Mouse (Mus musculus) midbrain, embryonic 16.5 days (tissue): ENCODE measurements around the gene Rims1. TPM values are rescaled to one million over a fixed set of nuclear protein-coding genes. Genes with fewer than 3 reads are reported as not detected.

Experiments used
- ATAC-seq: fragments of 200-750 bp; cut with Nextera tagmentation; 2 replicates; pipeline ENCODE4 v1.8.0; 2017; ENCODE audit warnings: moderate TSS enrichment
- H3K27ac ChIP-seq: fragments of 300-500 bp; sonication (generic); 2 replicates; pipeline ENCODE4 v1.5.1; 2014; ENCODE audit warnings: mild to moderate bottlenecking, low read length, mixed read lengths
- H3K27me3 ChIP-seq: fragments of 300-500 bp; sonication (generic); 2 replicates; pipeline ENCODE4 v1.6.1; 2014; ENCODE audit warnings: low read depth, low read length, mixed read lengths; ENCODE audit not compliant: control insufficient read depth, insufficient read depth
- H3K36me3 ChIP-seq: fragments of 300-500 bp; sonication (generic); 2 replicates; pipeline ENCODE4 v1.6.1; 2014; ENCODE audit warnings: mild to moderate bottlenecking, low read length, moderate library complexity, mixed read lengths; ENCODE audit not compliant: control insufficient read depth, insufficient read depth
- H3K4me1 ChIP-seq: fragments of 300-500 bp; sonication (generic); 2 replicates; pipeline ENCODE4 v1.6.1; 2014; ENCODE audit warnings: mild to moderate bottlenecking, low read length, mixed read lengths; ENCODE audit not compliant: control insufficient read depth, insufficient read depth
- H3K4me2 ChIP-seq: fragments of 300-500 bp; sonication (generic); 2 replicates; pipeline ENCODE4 v1.6.1; 2014; ENCODE audit warnings: mild to moderate bottlenecking, low read length, mixed read lengths
- H3K4me3 ChIP-seq: fragments of 300-500 bp; sonication (generic); 2 replicates; pipeline ENCODE4 v1.5.1; 2014; ENCODE audit warnings: low read depth, mild to moderate bottlenecking, low read length, moderate library complexity, mixed read lengths
- H3K9ac ChIP-seq: fragments of 300-500 bp; sonication (generic); 2 replicates; pipeline ENCODE4 v1.6.1; 2014; ENCODE audit warnings: low read depth, low read length, mixed read lengths
- H3K9me3 ChIP-seq: fragments of 300-500 bp; sonication (generic); replicated peaks from 2 replicates; pipeline ENCODE4 v1.6.1; 2014; ENCODE audit warnings: mild to moderate bottlenecking, low read length, mixed read lengths; ENCODE audit not compliant: control insufficient read depth, poor library complexity, severe bottlenecking
- WGBS: fragments of 180-500 bp; shearing (Covaris S2); extraction: QIAGEN DNeasy Blood & Tissue Kit; methylation state at CpG from one replicate; pipeline ENCODE4 v1.1.7; 2014; 5-methylcytosine and 5-hydroxymethylcytosine counted together
- polyA plus RNA-seq: library from polyadenylated mRNA; unstranded; fragments of >200 nt; fragmentation: Nextera tagmentation; extraction: Ambion mirVana; gene quantifications from 2 replicates; pipeline ENCODE4 v1.2.1, GENCODE M21; 2015

The Rims1 gene
- polyA plus RNA-seq, 1 experiment from 2014 or later, result 18.4 TPM

DNA sequence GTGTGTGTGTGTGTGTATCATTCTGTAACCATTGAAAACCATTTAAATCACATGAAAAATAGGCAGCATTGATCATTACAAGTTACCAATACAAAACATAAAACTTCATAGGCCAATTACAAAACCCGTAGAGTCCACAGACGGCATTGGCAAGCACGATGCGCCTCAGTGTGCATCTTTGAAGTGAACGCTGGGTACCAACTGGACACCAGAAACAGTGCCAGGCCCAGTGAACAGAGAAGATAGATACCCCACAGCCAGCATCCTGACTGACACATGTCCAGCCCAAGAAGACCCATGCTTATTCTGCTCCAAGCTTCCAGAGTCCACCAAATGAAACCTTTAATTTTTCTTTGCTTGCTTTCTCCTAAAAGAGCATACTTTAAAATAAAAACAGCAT is 18.2 kb downstream of the Rims1 start:
- no peak for ATAC-seq
- H3K27me3 ChIP-seq, result no peaks in the 10 kb centered on the region
- H3K27ac ChIP-seq, result no peak overlapping the region
- H3K9me3 ChIP-seq, result no peaks in the 10 kb centered on the region
- H3K9ac ChIP-seq, result no peak overlapping the region
- whole genome bisulfite sequencing, result 95% methylated on average over 5 of the region's 5 CpGs
- H3K4me1 ChIP-seq, result peaks cover 4% of the 10 kb centered on the region; the same call in 1 of the 2 replicates
- no peak overlapping the region for H3K4me2 ChIP-seq
- H3K36me3 ChIP-seq, result no peaks in the 10 kb centered on the region
- H3K4me3 ChIP-seq, result no peak overlapping the region

- no peak overlapping the region for H3K4me3 ChIP-seq
- 57% methylated on average over 7 of the region's 7 CpGs for WGBS
- H3K9ac ChIP-seq, result no peak overlapping the region
- no peaks in the 10 kb centered on the region for H3K9me3 ChIP-seq
- H3K36me3 ChIP-seq, result no peaks in the 10 kb centered on the region
- H3K4me2 ChIP-seq, result no peak overlapping the region
- ATAC-seq, result peak; percentile 73
- H3K27me3 ChIP-seq, result no peaks in the 10 kb centered on the region
- no peaks in the 10 kb centered on the region for H3K4me1 ChIP-seq
- no peak overlapping the region for H3K27ac ChIP-seq
These were observed 35.1 kb downstream of the Rims1 start for GRCm38 (mm10) chr1:22770530-22771254.

DNA sequence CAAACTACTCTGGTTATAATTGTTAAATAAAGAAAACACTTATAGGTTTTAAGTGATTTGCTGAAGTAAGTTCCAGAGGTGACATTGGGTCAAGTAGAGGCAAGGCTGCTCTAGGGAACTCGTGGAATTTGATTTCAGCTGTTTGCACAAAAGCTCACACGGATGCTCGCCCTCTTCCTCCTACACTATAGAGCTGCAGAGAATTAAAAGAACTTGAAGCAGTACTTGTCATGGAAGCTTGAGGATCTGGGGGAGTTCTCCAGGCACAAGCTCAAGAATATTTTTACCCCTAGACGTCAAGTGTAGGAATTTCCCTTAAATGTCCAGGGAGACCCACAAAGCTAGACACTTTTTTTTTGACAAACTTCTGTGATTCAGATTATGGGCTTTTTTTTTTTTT is 42.4 kb downstream of the Rims1 start:
- H3K4me2 ChIP-seq, result no peak overlapping the region
- no peaks in the 10 kb centered on the region for H3K36me3 ChIP-seq
- no peaks in the 10 kb centered on the region for H3K9me3 ChIP-seq
- no peak overlapping the region for H3K27ac ChIP-seq
- no peak overlapping the region for H3K9ac ChIP-seq
- no peak overlapping the region for H3K4me3 ChIP-seq
- H3K27me3 ChIP-seq, result no peaks in the 10 kb centered on the region
- 81% methylated on average over 4 of the region's 4 CpGs for WGBS
- ATAC-seq, result no peak
- no peaks in the 10 kb centered on the region for H3K4me1 ChIP-seq

DNA sequence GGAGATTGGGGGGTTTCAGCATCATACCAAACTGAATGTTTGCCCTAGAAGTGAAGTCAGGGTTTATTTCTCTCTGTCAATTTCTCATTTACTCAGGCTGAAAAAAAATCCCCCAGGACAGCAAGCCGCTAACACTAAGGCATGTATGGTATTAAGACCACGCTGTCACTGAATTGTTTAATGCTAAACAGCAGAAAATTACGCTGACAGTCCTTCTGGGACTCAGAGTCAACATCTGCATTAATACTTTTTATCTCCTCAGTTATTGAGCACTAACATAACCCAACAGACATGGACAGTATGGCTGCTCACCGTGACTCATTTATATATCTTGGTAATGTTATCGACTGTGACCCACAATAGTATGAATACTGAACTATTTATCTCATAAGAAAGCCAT is 43.0 kb downstream of the Rims1 start:
- no peaks in the 10 kb centered on the region for H3K27me3 ChIP-seq
- H3K27ac ChIP-seq, result no peak overlapping the region
- H3K4me3 ChIP-seq, result no peak overlapping the region
- 65% methylated on average over 5 of the region's 5 CpGs for WGBS
- H3K4me2 ChIP-seq, result no peak overlapping the region
- no peak for ATAC-seq
- H3K4me1 ChIP-seq, result no peaks in the 10 kb centered on the region; the same call in 1 of the 2 replicates
- H3K9ac ChIP-seq, result no peak overlapping the region
- H3K36me3 ChIP-seq, result no peaks in the 10 kb centered on the region
- no peaks in the 10 kb centered on the region for H3K9me3 ChIP-seq

GRCm38 (mm10) chr1:22750536-22750935 is 55.3 kb downstream of the Rims1 start:
- no peak overlapping the region for H3K4me2 ChIP-seq
- ATAC-seq, result no peak
- H3K27me3 ChIP-seq, result no peaks in the 10 kb centered on the region
- WGBS, result 81% methylated on average over 2 of the region's 2 CpGs
- H3K4me1 ChIP-seq, result no peaks in the 10 kb centered on the region
- no peaks in the 10 kb centered on the region for H3K9me3 ChIP-seq
- H3K27ac ChIP-seq, result no peak overlapping the region
- H3K4me3 ChIP-seq, result no peak overlapping the region
- H3K9ac ChIP-seq, result no peak overlapping the region
- no peaks in the 10 kb centered on the region for H3K36me3 ChIP-seq

GRCm38 (mm10) chr1:22744655-22745054 is 61.1 kb downstream of the Rims1 start:
- Histone ChIP-seq H3K27ac (no peak overlapping the region), H3K4me3 (no peak overlapping the region), H3K27me3 (no peaks in the 10 kb centered on the region), H3K4me2 (no peak overlapping the region), H3K9ac (no peak overlapping the region), H3K9me3 (no peaks in the 10 kb centered on the region), H3K36me3 (no peaks in the 10 kb centered on the region), H3K4me1 (no peaks in the 10 kb centered on the region)
- no peak for ATAC-seq
- WGBS, result 86% methylated on average over 5 of the region's 5 CpGs

- 88% methylated on average over 6 of the region's 6 CpGs for WGBS
- ATAC-seq, result no peak
These were observed 68.3 kb downstream of the Rims1 start for GRCm38 (mm10) chr1:22737491-22737890.

GRCm38 (mm10) chr1:22734429-22734828 is 71.4 kb downstream of the Rims1 start:
- Histone ChIP-seq H3K4me2 (no peak overlapping the region), H3K4me1 (peaks cover 5% of the 10 kb centered on the region; the same call in 1 of the 2 replicates), H3K27ac (no peak overlapping the region), H3K36me3 (no peaks in the 10 kb centered on the region), H3K4me3 (no peak overlapping the region), H3K9me3 (no peaks in the 10 kb centered on the region), H3K9ac (no peak overlapping the region), H3K27me3 (no peaks in the 10 kb centered on the region)
- ATAC-seq, result no peak
- 95% methylated on average over 2 of the region's 2 CpGs for WGBS

More at GRCm38 (mm10) chr1:22737491-22737890, 68.3 kb downstream of the Rims1 start:
- H3K4me2 ChIP-seq, result no peak overlapping the region
- H3K27me3 ChIP-seq, result no peaks in the 10 kb centered on the region
- H3K9me3 ChIP-seq, result no peaks in the 10 kb centered on the region
- H3K4me1 ChIP-seq, result peaks cover 5% of the 10 kb centered on the region; the same call in 1 of the 2 replicates
- H3K27ac ChIP-seq, result no peak overlapping the region
- no peaks in the 10 kb centered on the region for H3K36me3 ChIP-seq
- H3K4me3 ChIP-seq, result no peak overlapping the region
- no peak overlapping the region for H3K9ac ChIP-seq

DNA sequence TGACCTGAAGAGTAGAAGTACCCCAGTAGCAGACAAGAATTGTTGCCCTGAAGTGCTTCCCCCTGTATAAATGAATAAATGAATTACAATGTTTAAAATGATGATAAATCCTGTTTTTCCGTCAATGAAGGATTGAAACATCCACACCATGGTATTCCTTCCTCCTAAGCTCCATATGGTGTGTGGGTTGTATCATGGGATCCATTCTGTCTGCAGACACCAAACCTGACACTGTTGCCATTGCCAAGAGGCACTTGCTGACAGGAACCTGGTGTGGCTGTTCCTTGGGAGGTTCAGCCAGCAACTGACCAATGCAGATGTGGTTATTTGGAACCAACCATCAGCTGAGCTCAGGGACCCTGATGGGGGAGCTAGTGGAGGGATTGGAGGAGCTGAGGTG is 72.5 kb downstream of the Rims1 start:
- ATAC-seq, result no peak
- no peak overlapping the region for H3K4me2 ChIP-seq
- H3K27me3 ChIP-seq, result no peaks in the 10 kb centered on the region
- H3K36me3 ChIP-seq, result no peaks in the 10 kb centered on the region
- H3K9me3 ChIP-seq, result no peaks in the 10 kb centered on the region
- H3K4me1 ChIP-seq, result peaks cover 5% of the 10 kb centered on the region; the same call in 1 of the 2 replicates
- 97% methylated on average over 1 of the region's 1 CpGs for WGBS
- H3K4me3 ChIP-seq, result no peak overlapping the region
- no peak overlapping the region for H3K9ac ChIP-seq
- H3K27ac ChIP-seq, result no peak overlapping the region
